Mouse (Mus musculus) limb, embryonic 14.5 days (tissue): ENCODE measurements around the gene Hdlbp. TPM values are rescaled to one million over a fixed set of nuclear protein-coding genes. Genes with fewer than 3 reads are reported as not detected.

ENCODE experiments used
- ATAC-seq: fragments of 200-750 bp; cut with Nextera tagmentation; 2 replicates; pipeline ENCODE4 v1.8.0; 2017; ENCODE audit warnings: low read depth, moderate number of reproducible peaks, moderate TSS enrichment; ENCODE audit not compliant: low FRiP score
- DNase-seq: peaks from one replicate; pipeline ENCODE4 v3.0.0-alpha.2; 2015; ENCODE audit warnings: low spot score
- H3K27ac ChIP-seq: fragments of 300-500 bp; sonication (generic); replicated peaks from 2 replicates; pipeline ENCODE4 v1.5.1; 2014; ENCODE audit warnings: low read depth, mild to moderate bottlenecking, low read length, moderate library complexity, mixed read lengths
- H3K27me3 ChIP-seq: fragments of 300-500 bp; sonication (generic); 2 replicates; pipeline ENCODE4 v1.6.1; 2014; ENCODE audit warnings: low read length, mixed read lengths; ENCODE audit not compliant: control insufficient read depth, insufficient read depth
- H3K36me3 ChIP-seq: fragments of 300-500 bp; sonication (generic); 2 replicates; pipeline ENCODE4 v1.6.1; 2014; ENCODE audit warnings: mild to moderate bottlenecking, low read length, moderate library complexity, mixed read lengths; ENCODE audit not compliant: control insufficient read depth, insufficient read depth
- H3K4me1 ChIP-seq: fragments of 300-500 bp; sonication (generic); 2 replicates; pipeline ENCODE4 v1.6.1; 2014; ENCODE audit warnings: antibody characterized with exemption, low read length, mixed read lengths; ENCODE audit not compliant: control insufficient read depth, insufficient read depth
- H3K4me2 ChIP-seq: fragments of 300-500 bp; sonication (generic); replicated peaks from 2 replicates; pipeline ENCODE4 v1.6.1; 2014; ENCODE audit warnings: low read depth, mild to moderate bottlenecking, low read length, moderate library complexity; ENCODE audit not compliant: severe bottlenecking
- H3K4me3 ChIP-seq: fragments of 300-500 bp; sonication (generic); replicated peaks from 2 replicates; pipeline ENCODE4 v1.5.1; 2014; ENCODE audit warnings: low read length
- H3K9ac ChIP-seq: fragments of 300-500 bp; sonication (generic); 2 replicates; pipeline ENCODE4 v1.6.1; 2014; ENCODE audit warnings: mild to moderate bottlenecking, low read depth, low read length, moderate library complexity; ENCODE audit not compliant: severe bottlenecking
- H3K9me3 ChIP-seq: fragments of 300-500 bp; sonication (generic); 2 replicates; pipeline ENCODE4 v1.6.1; 2016; ENCODE audit warnings: low read length; ENCODE audit not compliant: control insufficient read depth
- POLR2A ChIP-seq: fragments of 200-500 bp; IDR thresholded peaks from 2 replicates; pipeline ENCODE4 v1.8.0; 2012; ENCODE audit warnings: inconsistent platforms, mild to moderate bottlenecking, moderate library complexity, borderline replicate concordance; ENCODE audit not compliant: insufficient read depth, insufficient read length; ENCODE audit errors: extremely low read depth
- WGBS: fragments of 180-500 bp; shearing (Covaris S2); extraction: QIAGEN DNeasy Blood & Tissue Kit; methylation state at CpG from one replicate; pipeline ENCODE4 v1.1.7; 2014; 5-methylcytosine and 5-hydroxymethylcytosine counted together
- polyA plus RNA-seq, 2 experiments: library from polyadenylated mRNA; depleted of rRNA in 1 of 2; stranded (reverse) in 1 of 2; unstranded in 1 of 2; fragments of >200 nt; fragmentation: Nextera tagmentation in 1 of 2; extraction: Ambion mirVana in 1 of 2; gene quantifications; 2 replicates each; pipeline versions ENCODE4 v1.2.1 to v1.2.3; 2012 to 2014

Gene Hdlbp
- polyA plus RNA-seq, 2 experiments: 180 to 196 TPM

DNA sequence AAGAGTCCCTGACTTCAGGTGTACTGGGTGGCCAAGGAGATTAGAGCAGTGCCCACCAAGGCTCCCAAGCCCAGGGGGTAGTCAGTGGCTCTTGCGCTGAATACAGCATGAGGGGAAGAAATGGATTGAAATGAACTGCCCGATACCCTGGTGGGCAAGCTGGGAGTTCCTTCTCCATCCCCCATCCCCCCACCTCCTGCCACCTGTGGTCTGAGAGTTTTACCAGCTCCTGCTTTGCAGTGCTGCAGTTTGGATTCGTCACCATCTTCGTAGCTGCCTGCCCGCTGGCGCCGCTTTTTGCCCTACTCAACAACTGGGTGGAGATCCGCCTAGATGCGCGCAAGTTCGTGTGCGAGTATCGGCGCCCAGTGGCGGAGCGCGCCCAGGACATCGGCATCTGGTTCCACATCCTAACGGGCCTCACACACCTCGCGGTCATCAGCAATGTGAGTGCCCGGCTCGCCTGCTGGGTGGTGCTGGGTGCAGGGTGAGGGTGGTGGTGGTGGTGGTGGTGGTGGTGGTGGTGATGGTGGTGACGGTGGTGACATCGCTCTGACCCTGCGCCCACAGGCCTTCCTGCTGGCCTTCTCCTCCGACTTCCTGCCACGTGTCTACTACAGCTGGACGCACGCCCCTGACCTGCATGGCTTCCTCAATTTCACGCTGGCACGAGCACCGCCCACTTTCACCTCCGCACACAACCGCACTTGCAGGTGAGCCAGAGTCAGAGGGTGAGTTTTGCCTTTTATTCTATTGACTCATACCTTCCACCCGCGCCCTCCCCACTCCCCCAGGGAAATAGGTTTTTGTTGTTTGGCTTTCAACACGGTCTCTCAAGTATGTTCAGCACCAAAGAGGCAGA is 77.2 kb downstream of the Hdlbp start:
- H3K9ac ChIP-seq: peak overlapping the region; percentile 39; the same call in 1 of the 2 replicates
- H3K4me1 ChIP-seq: no peaks in the 10 kb centered on the region
- H3K4me3 ChIP-seq: peak overlapping the region; percentile 28
- H3K36me3 ChIP-seq: peaks cover 9% of the 10 kb centered on the region
- no peak for ATAC-seq
- H3K9me3 ChIP-seq: no peaks in the 10 kb centered on the region
- no peaks in the 10 kb centered on the region for H3K27me3 ChIP-seq
- 16% methylated on average over 34 of the region's 38 CpGs for WGBS
- no peak for TF ChIP-seq POLR2A
- H3K27ac ChIP-seq: no peak overlapping the region
- DNase-seq: no peak
- peak overlapping the region; percentile 49 for H3K4me2 ChIP-seq

DNA sequence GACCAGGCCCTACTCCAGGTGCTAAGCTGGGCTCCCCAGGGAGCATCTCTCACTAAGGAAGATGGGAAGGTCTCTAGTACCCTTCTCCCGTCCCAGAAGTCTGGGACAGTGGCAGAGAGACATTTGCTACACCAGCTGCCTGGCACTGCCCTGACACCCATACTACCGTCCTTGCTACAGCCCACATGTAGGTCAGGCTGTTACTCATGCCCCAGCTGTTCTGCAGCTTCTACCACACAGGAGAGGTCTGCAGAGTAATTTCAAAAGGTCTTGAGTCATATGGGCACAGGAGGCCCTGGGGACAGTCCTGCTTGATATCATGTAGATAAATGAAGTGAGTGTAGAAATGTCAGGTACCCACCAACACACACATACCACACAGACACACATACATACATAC is 89.7 kb downstream of the Hdlbp start:
- Histone ChIP-seq H3K27ac (no peak overlapping the region), H3K9ac (no peak overlapping the region)
- WGBS: 76% methylated on average over 2 of the region's 2 CpGs

DNA sequence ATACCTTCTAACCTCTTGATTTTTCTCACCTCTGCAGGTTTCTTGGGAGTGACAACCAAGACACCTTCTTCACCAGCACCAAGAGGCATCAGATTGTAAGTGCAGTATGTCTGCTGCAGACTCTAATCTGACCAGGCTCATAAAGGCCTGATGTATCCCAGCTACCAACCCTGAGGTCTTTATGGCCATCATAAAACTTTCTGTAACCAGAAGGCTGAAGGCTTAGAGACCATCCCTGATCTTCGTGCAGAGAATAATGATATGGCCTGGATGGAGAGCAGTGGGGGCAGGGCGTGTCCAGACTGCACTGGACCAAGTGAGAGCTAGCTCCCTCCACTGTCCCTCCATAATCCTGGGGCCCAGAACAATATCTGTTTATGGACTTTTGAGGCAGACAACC is 91.4 kb downstream of the Hdlbp start:
- Histone ChIP-seq H3K4me2 (no peak overlapping the region), H3K27ac (no peak overlapping the region), H3K9me3 (no peaks in the 10 kb centered on the region), H3K4me3 (no peak overlapping the region), H3K4me1 (no peaks in the 10 kb centered on the region), H3K9ac (no peak overlapping the region), H3K27me3 (no peaks in the 10 kb centered on the region), H3K36me3 (no peaks in the 10 kb centered on the region)
- TF ChIP-seq POLR2A: no peak
- WGBS: 35% methylated on average over 2 of the region's 2 CpGs
- ATAC-seq (no peak), DNase-seq (no peak)

More for the DNA sequence above, 89.7 kb downstream of the Hdlbp start:
- Histone ChIP-seq H3K4me3 (no peak overlapping the region), H3K36me3 (no peaks in the 10 kb centered on the region), H3K4me2 (no peak overlapping the region), H3K9me3 (no peaks in the 10 kb centered on the region), H3K4me1 (no peaks in the 10 kb centered on the region), H3K27me3 (no peaks in the 10 kb centered on the region)
- no peak for TF ChIP-seq POLR2A
- no peak for ATAC-seq
- no peak for DNase-seq

DNA sequence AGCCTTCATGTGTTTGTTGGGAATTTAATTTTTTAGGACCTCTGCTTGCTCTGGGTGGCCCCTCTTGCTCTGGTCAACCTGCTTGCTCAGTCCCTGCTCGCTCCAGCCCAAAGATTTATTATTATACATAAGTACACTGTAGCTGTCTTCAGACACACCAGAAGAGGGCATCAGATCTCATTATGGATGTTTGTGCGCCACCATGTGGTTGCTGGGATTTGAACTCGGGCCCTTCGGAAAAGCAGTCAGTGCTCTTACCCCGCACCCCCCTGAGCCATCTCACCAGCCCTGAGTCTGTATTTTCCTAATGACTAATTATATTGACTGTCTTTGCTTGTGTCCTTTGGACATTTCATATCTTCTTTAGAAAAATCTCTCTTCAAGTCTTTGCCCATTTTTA is 99.5 kb downstream of the Hdlbp start:
- WGBS: 79% methylated on average over 5 of the region's 5 CpGs
- no peak overlapping the region for H3K9ac ChIP-seq
- no peaks in the 10 kb centered on the region for H3K36me3 ChIP-seq
- no peak for TF ChIP-seq POLR2A
- ATAC-seq (no peak), DNase-seq (no peak)
- no peaks in the 10 kb centered on the region for H3K9me3 ChIP-seq
- H3K4me1 ChIP-seq: no peaks in the 10 kb centered on the region
- no peaks in the 10 kb centered on the region for H3K27me3 ChIP-seq
- H3K27ac ChIP-seq: no peak overlapping the region
- H3K4me3 ChIP-seq: no peak overlapping the region
- H3K4me2 ChIP-seq: no peak overlapping the region

DNA sequence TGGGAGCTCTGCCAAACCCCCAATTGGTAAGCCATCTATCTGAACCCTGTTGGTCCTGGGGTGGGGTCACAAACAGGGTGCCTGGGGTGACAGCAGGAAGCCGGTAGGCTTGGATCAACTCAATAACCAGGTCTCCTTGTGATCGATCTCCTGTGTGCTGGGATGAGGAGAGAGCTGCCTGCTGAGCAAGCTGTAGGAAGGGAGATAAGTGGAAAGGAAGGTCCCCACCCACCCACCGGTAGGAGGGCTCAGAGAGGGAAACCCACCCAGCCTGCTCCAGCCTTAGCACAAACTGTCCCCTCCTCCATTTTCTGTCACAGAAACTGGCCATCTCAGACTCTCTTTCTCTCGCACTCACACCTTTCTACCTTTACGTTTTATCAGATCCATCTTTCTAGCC is 101.3 kb downstream of the Hdlbp start:
- Histone ChIP-seq H3K27ac (no peak overlapping the region), H3K4me3 (no peak overlapping the region), H3K4me2 (no peak overlapping the region), H3K27me3 (no peaks in the 10 kb centered on the region), H3K36me3 (no peaks in the 10 kb centered on the region), H3K9ac (no peak overlapping the region), H3K9me3 (no peaks in the 10 kb centered on the region), H3K4me1 (no peaks in the 10 kb centered on the region)
- 67% methylated on average over 5 of the region's 5 CpGs for WGBS
- ATAC-seq (no peak), DNase-seq (no peak)
- TF ChIP-seq POLR2A: no peak
